Mouse (Mus musculus) adipose tissue, adult 10 weeks (tissue): ENCODE data around the gene Cebpg. TPM values are rescaled to one million over a fixed set of nuclear protein-coding genes. Genes with fewer than 3 reads are reported as not detected.

ENCODE experiments used
- polyA plus RNA-seq: library from polyadenylated mRNA; stranded (reverse); fragments of 350-450 nt; fragmentation: Illumina TruSeq; extraction: RNeasy Lipid Tissue Mini Kit (QIAGEN cat#74804); gene quantifications from one replicate; pipeline ENCODE4 v1.2.3, GENCODE M21; 2014; ENCODE audit warnings: low read depth, low replicate concordance

The Cebpg gene
- 30.7 TPM for polyA plus RNA-seq

GRCm38 (mm10) chr7:35056436-35056864, at the start of gene Cebpg:
TSS of gene Cebpg (minus strand) at chr7:35056573.

Other genes starting within 250 kb of the Cebpg start
- gene Chst8, start 243.9 kb downstream of the Cebpg start, polyA plus RNA-seq, result 1.5 TPM
- gene Pepd, start 144.2 kb downstream of the Cebpg start, polyA plus RNA-seq, result 72.1 TPM
- 162 TPM for gene Cebpa, start 62.7 kb upstream of the Cebpg start, polyA plus RNA-seq
- gene Slc7a10, start 129.8 kb upstream of the Cebpg start, polyA plus RNA-seq, result 99.5 TPM
- 6.2 TPM for gene Lrp3, start 158.9 kb upstream of the Cebpg start, polyA plus RNA-seq